Mouse (Mus musculus): ENCODE data around the gene Zmiz1.

DNA sequence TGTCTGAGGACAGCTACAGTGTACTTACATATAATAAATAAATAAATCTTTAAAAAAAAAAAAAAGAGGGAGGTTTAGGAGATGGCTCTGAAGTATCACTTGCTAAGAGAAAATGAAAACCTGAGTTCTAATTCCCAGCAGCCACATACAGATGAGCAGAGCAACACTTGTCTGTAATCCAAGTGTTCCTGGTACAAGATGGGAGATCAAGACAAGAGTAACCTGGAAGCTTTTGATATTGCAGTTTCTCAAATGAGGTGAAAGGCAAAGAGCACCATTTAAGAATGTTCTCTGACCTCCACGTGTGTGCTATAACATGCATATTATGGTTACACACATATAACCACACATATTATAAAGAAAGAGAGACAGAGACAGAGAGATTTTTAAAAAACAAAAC lies 132.4 kb downstream of the Zmiz1 start:
- TF ChIP-seq CTCF (IDR thresholded peaks at IDR 0.05; ENCODE audit: control insufficient read depth, insufficient read depth, insufficient read length) (no peak), USF1 (IDR thresholded peaks at IDR 0.05; ENCODE audit: low read depth) (no peak), MAX (IDR thresholded peaks at IDR 0.05) (no peak), CEBPB (IDR thresholded peaks at IDR 0.05; ENCODE audit: low read depth) (no peak), FOSL1 (IDR thresholded peaks at IDR 0.05; ENCODE audit: insufficient read depth, low read length, poor library complexity, severe bottlenecking) (no peak), MYOG (IDR thresholded peaks at IDR 0.05; ENCODE audit: control insufficient read depth, extremely low read depth, insufficient read length) (no peak), MYOD1 (IDR thresholded peaks at IDR 0.05; ENCODE audit: control insufficient read depth, insufficient read length, low read depth) (no peak)

Data from C2C12 (cell line).